Mouse (Mus musculus): ENCODE data around the gene Ap3b1. TPM values are rescaled to one million over a fixed set of nuclear protein-coding genes. Genes with fewer than 3 reads are reported as not detected.

Gene Ap3b1
- total and polyA plus RNA-seq, 3 experiments, result 46.0 to 113 (median 60.7) TPM

GRCm38 (mm10) chr13:94381829-94382675, 23.3 kb downstream of the Ap3b1 start:
- TF ChIP-seq MXI1 (IDR thresholded peaks at IDR 0.05; ENCODE audit: low read depth, low read length) (0 out of 2 replicates have a peak, but pooled peaks have one; percentile 31), MAFK (IDR thresholded peaks at IDR 0.05; ENCODE audit: insufficient replicate concordance, low read length) (no peak), JUND (conservative IDR thresholded peaks at IDR 0.05; ENCODE audit: low read depth, low read length) (no peak), SMC3 (IDR thresholded peaks at IDR 0.05; ENCODE audit: low read depth, low read length) (peak; percentile 29; the same call in 1 of the 2 replicates), NRF1 (IDR thresholded peaks at IDR 0.05; ENCODE audit: low read depth, low read length) (no peak), SIN3A (IDR thresholded peaks at IDR 0.05; ENCODE audit: low read length) (0 out of 2 replicates have a peak, but pooled peaks have one; percentile 36), MEF2A (IDR thresholded peaks at IDR 0.05; ENCODE audit: borderline replicate concordance, low read depth, low read length) (no peak), PAX5 (IDR thresholded peaks at IDR 0.05; ENCODE audit: low read length) (no peak), HCFC1 (IDR thresholded peaks at IDR 0.05; ENCODE audit: low read depth, low read length) (no peak), ZKSCAN1 (IDR thresholded peaks at IDR 0.05; ENCODE audit: borderline replicate concordance, low read depth, low read length) (no peak), ETS1 (conservative IDR thresholded peaks at IDR 0.05; ENCODE audit: low read depth, low read length) (no peak), EP300 (IDR thresholded peaks at IDR 0.05; ENCODE audit: low read length) (no peak), CTCF (conservative IDR thresholded peaks at IDR 0.05 in 1 of 2, IDR thresholded peaks at IDR 0.05 in 1 of 2; ENCODE audit: low read depth in 2 of 2, low read length in 2 of 2) (peak; percentile 13 to 59; a peak in 2 of 4 replicates), RAD21 (IDR thresholded peaks at IDR 0.05; ENCODE audit: low read depth, low read length) (peak; percentile 58)
- Histone ChIP-seq H3K79me2 (replicated peaks; ENCODE audit: control insufficient read depth, extremely low read depth, insufficient read depth, poor library complexity, severe bottlenecking) (peaks cover 26% of the 10 kb centered on the region), H3K27me3 (replicated peaks) (no peaks in the 10 kb centered on the region), H3K9me3 (replicated peaks; ENCODE audit: low read length) (no peaks in the 10 kb centered on the region), H3K4me2 (ENCODE audit: insufficient read depth, low read depth, poor library complexity, severe bottlenecking) (peak overlapping the region; percentile 49; the same call in 1 of the 2 replicates), H3K36me3 (replicated peaks in 1 of 2; ENCODE audit: control insufficient read depth in 1 of 2, insufficient read depth in 1 of 2, low read length in 1 of 2) (peaks cover 0 to 32% of the 10 kb centered on the region in 2 experiments), H3K27ac (ENCODE audit: insufficient read depth, low read depth) (no peak overlapping the region; the same call in 1 of the 2 replicates), H3K4me1 (ENCODE audit: control insufficient read depth in 1 of 2, insufficient read depth in 2 of 2) (peaks cover 3 to 73% of the 10 kb centered on the region in 2 experiments), H3K9ac (ENCODE audit: insufficient read depth, low read depth) (no peak overlapping the region), H3K4me3 (replicated peaks in 1 of 3; ENCODE audit: low read depth in 2 of 3, low read length in 2 of 3, poor library complexity in 1 of 3) (peak overlapping the region; percentile 22 to 24 (median 22))
- peak; percentile 41 for DNase-seq (ENCODE audit: extremely low read depth)
- dilution Hi-C loops (cut with MboI; ENCODE audit: extremely low pct_ligation_motif_present, extremely low pct_unique_long_range_greater_than_20kb, low sequenced_read_pairs), result no loop called here
- in situ Hi-C loops (cut with MboI; ENCODE audit: low pct_ligation_motif_present, low pct_unique_long_range_greater_than_20kb, low sequenced_read_pairs), result no loop called here

- Histone ChIP-seq H3K27me3 (replicated peaks) (no peaks in the 10 kb centered on the region), H3K9ac (ENCODE audit: insufficient read depth, low read depth) (no peak overlapping the region), H3K27ac (ENCODE audit: insufficient read depth, low read depth) (no peak overlapping the region), H3K36me3 (replicated peaks in 1 of 2; ENCODE audit: control insufficient read depth in 1 of 2, insufficient read depth in 1 of 2, low read length in 1 of 2) (peaks cover 0 to 24% of the 10 kb centered on the region in 2 experiments), H3K4me1 (ENCODE audit: control insufficient read depth in 1 of 2, insufficient read depth in 2 of 2) (peaks cover 11 to 73% of the 10 kb centered on the region in 2 experiments; a peak in 3 of 4 replicates), H3K79me2 (replicated peaks; ENCODE audit: control insufficient read depth, extremely low read depth, insufficient read depth, poor library complexity, severe bottlenecking) (peaks cover 18% of the 10 kb centered on the region), H3K4me2 (ENCODE audit: insufficient read depth, low read depth, poor library complexity, severe bottlenecking) (no peak overlapping the region), H3K9me3 (replicated peaks; ENCODE audit: low read length) (no peaks in the 10 kb centered on the region), H3K4me3 (replicated peaks in 1 of 3; ENCODE audit: low read depth in 2 of 3, low read length in 2 of 3, poor library complexity in 1 of 3) (no peak overlapping the region)
- DNase-seq (ENCODE audit: extremely low read depth), result peak; percentile 18
- dilution Hi-C loops (cut with MboI; ENCODE audit: extremely low pct_ligation_motif_present, extremely low pct_unique_long_range_greater_than_20kb, low sequenced_read_pairs), result no loop called here
- TF ChIP-seq MYC (IDR thresholded peaks at IDR 0.05; ENCODE audit: low read depth, low read length) (no peak), CTCF (conservative IDR thresholded peaks at IDR 0.05 in 1 of 2, IDR thresholded peaks at IDR 0.05 in 1 of 2; ENCODE audit: low read depth in 2 of 2, low read length in 2 of 2) (no peak), MAZ (IDR thresholded peaks at IDR 0.05; ENCODE audit: low read depth, low read length) (no peak), BHLHE40 (IDR thresholded peaks at IDR 0.05; ENCODE audit: low read depth, low read length) (no peak), NELFE (IDR thresholded peaks at IDR 0.05; ENCODE audit: low read depth, low read length) (no peak), SMC3 (IDR thresholded peaks at IDR 0.05; ENCODE audit: low read depth, low read length) (no peak), IRF4 (IDR thresholded peaks at IDR 0.05; ENCODE audit: low read depth, low read length) (no peak), SIN3A (IDR thresholded peaks at IDR 0.05; ENCODE audit: low read length) (no peak), PAX5 (IDR thresholded peaks at IDR 0.05; ENCODE audit: low read length) (no peak), POLR2AphosphoS2 (IDR thresholded peaks at IDR 0.05; ENCODE audit: low read depth, low read length) (no peak), GABPA (IDR thresholded peaks at IDR 0.05; ENCODE audit: insufficient replicate concordance, low read depth, low read length) (no peak), ZMIZ1 (IDR thresholded peaks at IDR 0.05; ENCODE audit: low read depth, low read length) (no peak), USF2 (conservative IDR thresholded peaks at IDR 0.05; ENCODE audit: low read depth, low read length) (no peak), RAD21 (IDR thresholded peaks at IDR 0.05; ENCODE audit: low read depth, low read length) (no peak), USF1 (IDR thresholded peaks at IDR 0.05; ENCODE audit: low read depth, low read length) (no peak), CHD2 (IDR thresholded peaks at IDR 0.05; ENCODE audit: low read length) (no peak), RCOR1 (conservative IDR thresholded peaks at IDR 0.05; ENCODE audit: low read depth, low read length) (no peak), ZNF384 (IDR thresholded peaks at IDR 0.05; ENCODE audit: low read depth, low read length) (no peak), CHD1 (IDR thresholded peaks at IDR 0.05; ENCODE audit: low read depth, low read length) (no peak), MXI1 (IDR thresholded peaks at IDR 0.05; ENCODE audit: low read depth, low read length) (no peak)
- in situ Hi-C loops (cut with MboI; ENCODE audit: low pct_ligation_motif_present, low pct_unique_long_range_greater_than_20kb, low sequenced_read_pairs), result no loop called here
These were observed 26.3 kb downstream of the Ap3b1 start for GRCm38 (mm10) chr13:94384931-94385570.
